Mouse (Mus musculus): ENCODE results near the gene Abca13.

DNA sequence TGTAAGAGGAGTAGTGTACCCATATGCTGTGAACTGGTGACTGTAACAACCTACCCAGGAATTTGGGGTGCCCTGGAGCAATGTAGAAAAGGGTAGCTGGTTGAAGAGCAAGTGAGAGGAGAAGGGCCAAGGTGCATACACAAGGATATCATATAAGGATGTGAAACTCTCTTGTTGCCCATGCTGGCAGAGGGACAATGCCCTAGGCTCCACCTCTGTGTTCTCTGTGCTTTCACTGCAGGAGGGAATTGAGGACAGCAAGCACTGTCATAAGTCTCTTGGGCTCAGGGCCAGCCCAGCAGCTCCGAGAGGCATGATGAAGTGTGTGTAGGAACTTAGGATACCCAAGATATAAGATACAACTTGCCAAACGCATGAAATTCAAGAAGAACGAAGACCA is 225.2 kb downstream of the Abca13 start:
- TF ChIP-seq CTCF (IDR thresholded peaks at IDR 0.05; ENCODE audit: low read depth, low read length) (no peak), POLR2A (IDR thresholded peaks at IDR 0.05; ENCODE audit: borderline replicate concordance, low read depth, low read length) (no peak)
